Mouse (Mus musculus): ENCODE measurements around the gene Arrb2. TPM values are rescaled to one million over a fixed set of nuclear protein-coding genes. Genes with fewer than 3 reads are reported as not detected.

The Arrb2 gene
- polyA plus RNA-seq (2012; ENCODE audit: insufficient read depth, insufficient read length, missing spikeins): 520 and 549 TPM in 2 replicates

GRCm38 (mm10) chr11:70432048-70432894, at the start of gene Arrb2:
Arrb2 (plus strand) TSS chr11:70432635.
- Histone ChIP-seq H3K27ac (ENCODE audit: insufficient read depth, low read depth, low read length) (peak within 1 kb of the TSS; percentile 92), H3K4me1 (ENCODE audit: control insufficient read depth, insufficient read depth, low read length) (peaks cover 26% of the 10 kb centered on the region), H3K4me3 (ENCODE audit: insufficient read depth, low read length) (peak within 1 kb of the TSS; percentile 70)
- TF ChIP-seq POLR2A (IDR thresholded peaks at IDR 0.05; ENCODE audit: borderline replicate concordance, low read depth, low read length) (no peak), CTCF (IDR thresholded peaks at IDR 0.05; ENCODE audit: low read depth, low read length) (peak; percentile 50; the same call in 1 of the 2 replicates)

- Histone ChIP-seq H3K4me1 (ENCODE audit: control insufficient read depth, insufficient read depth, low read length) (peaks cover 13% of the 10 kb centered on the region), H3K4me3 (ENCODE audit: insufficient read depth, low read length) (no peak overlapping the region)
Observed at GRCm38 (mm10) chr11:70384136-70384535, 48.3 kb upstream of the Arrb2 start.

GRCm38 (mm10) chr11:70387436-70387835, 45.0 kb upstream of the Arrb2 start:
- H3K4me3 ChIP-seq (ENCODE audit: insufficient read depth, low read length): no peak overlapping the region
- H3K27ac ChIP-seq (ENCODE audit: insufficient read depth, low read depth, low read length): no peak overlapping the region
- TF ChIP-seq POLR2A (IDR thresholded peaks at IDR 0.05; ENCODE audit: borderline replicate concordance, low read depth, low read length): no peak
- no peak for TF ChIP-seq CTCF (IDR thresholded peaks at IDR 0.05; ENCODE audit: low read depth, low read length)
- peaks cover 2% of the 10 kb centered on the region for H3K4me1 ChIP-seq (ENCODE audit: control insufficient read depth, insufficient read depth, low read length)

More at GRCm38 (mm10) chr11:70384136-70384535, 48.3 kb upstream of the Arrb2 start:
- no peak overlapping the region for H3K27ac ChIP-seq (ENCODE audit: insufficient read depth, low read depth, low read length)
- TF ChIP-seq CTCF (IDR thresholded peaks at IDR 0.05; ENCODE audit: low read depth, low read length) (no peak), POLR2A (IDR thresholded peaks at IDR 0.05; ENCODE audit: borderline replicate concordance, low read depth, low read length) (no peak)

- TF ChIP-seq POLR2A (IDR thresholded peaks at IDR 0.05; ENCODE audit: borderline replicate concordance, low read depth, low read length) (no peak), CTCF (IDR thresholded peaks at IDR 0.05; ENCODE audit: low read depth, low read length) (no peak)
- Histone ChIP-seq H3K4me1 (ENCODE audit: control insufficient read depth, insufficient read depth, low read length) (peaks cover 9% of the 10 kb centered on the region), H3K27ac (ENCODE audit: insufficient read depth, low read depth, low read length) (no peak overlapping the region), H3K4me3 (ENCODE audit: insufficient read depth, low read length) (no peak overlapping the region)
Observed at GRCm38 (mm10) chr11:70389421-70389820, 43.0 kb upstream of the Arrb2 start.

- peaks cover 5% of the 10 kb centered on the region for H3K4me1 ChIP-seq (ENCODE audit: control insufficient read depth, insufficient read depth, low read length)
- no peak for TF ChIP-seq CTCF (IDR thresholded peaks at IDR 0.05; ENCODE audit: low read depth, low read length)
- TF ChIP-seq POLR2A (IDR thresholded peaks at IDR 0.05; ENCODE audit: borderline replicate concordance, low read depth, low read length): no peak
- no peak overlapping the region for H3K27ac ChIP-seq (ENCODE audit: insufficient read depth, low read depth, low read length)
- H3K4me3 ChIP-seq (ENCODE audit: insufficient read depth, low read length): no peak overlapping the region
Observed at GRCm38 (mm10) chr11:70403598-70403997, 28.8 kb upstream of the Arrb2 start.

GRCm38 (mm10) chr11:70409594-70410296, 22.7 kb upstream of the Arrb2 start, which contains the start of gene Pelp1:
Pelp1 (minus strand) TSS chr11:70410031.
- peak within 1 kb of the TSS; percentile 67 for H3K27ac ChIP-seq (ENCODE audit: insufficient read depth, low read depth, low read length)
- H3K4me1 ChIP-seq (ENCODE audit: control insufficient read depth, insufficient read depth, low read length): peaks cover 17% of the 10 kb centered on the region
- peak within 1 kb of the TSS; percentile 95 for H3K4me3 ChIP-seq (ENCODE audit: insufficient read depth, low read length)
- TF ChIP-seq CTCF (IDR thresholded peaks at IDR 0.05; ENCODE audit: low read depth, low read length): no peak
- TF ChIP-seq POLR2A (IDR thresholded peaks at IDR 0.05; ENCODE audit: borderline replicate concordance, low read depth, low read length): no peak

- peak overlapping the region; percentile 95 for H3K4me3 ChIP-seq (ENCODE audit: insufficient read depth, low read length)
- peaks cover 17% of the 10 kb centered on the region for H3K4me1 ChIP-seq (ENCODE audit: control insufficient read depth, insufficient read depth, low read length)
- no peak for TF ChIP-seq CTCF (IDR thresholded peaks at IDR 0.05; ENCODE audit: low read depth, low read length)
- TF ChIP-seq POLR2A (IDR thresholded peaks at IDR 0.05; ENCODE audit: borderline replicate concordance, low read depth, low read length): no peak
- H3K27ac ChIP-seq (ENCODE audit: insufficient read depth, low read depth, low read length): peak overlapping the region; percentile 67
Observed at GRCm38 (mm10) chr11:70410297-70410643, 22.2 kb upstream of the Arrb2 start.

GRCm38 (mm10) chr11:70412591-70412990, 19.8 kb upstream of the Arrb2 start:
- H3K4me3 ChIP-seq (ENCODE audit: insufficient read depth, low read length): no peak overlapping the region
- H3K4me1 ChIP-seq (ENCODE audit: control insufficient read depth, insufficient read depth, low read length): peaks cover 17% of the 10 kb centered on the region
- TF ChIP-seq POLR2A (IDR thresholded peaks at IDR 0.05; ENCODE audit: borderline replicate concordance, low read depth, low read length): no peak
- no peak for TF ChIP-seq CTCF (IDR thresholded peaks at IDR 0.05; ENCODE audit: low read depth, low read length)

GRCm38 (mm10) chr11:70413961-70414360, 18.5 kb upstream of the Arrb2 start:
- TF ChIP-seq POLR2A (IDR thresholded peaks at IDR 0.05; ENCODE audit: borderline replicate concordance, low read depth, low read length): no peak
- peak; percentile 20; the same call in 1 of the 2 replicates for TF ChIP-seq CTCF (IDR thresholded peaks at IDR 0.05; ENCODE audit: low read depth, low read length)

More at GRCm38 (mm10) chr11:70412591-70412990, 19.8 kb upstream of the Arrb2 start:
- no peak overlapping the region for H3K27ac ChIP-seq (ENCODE audit: insufficient read depth, low read depth, low read length)

More at GRCm38 (mm10) chr11:70413961-70414360, 18.5 kb upstream of the Arrb2 start:
- Histone ChIP-seq H3K4me3 (ENCODE audit: insufficient read depth, low read length) (no peak overlapping the region), H3K27ac (ENCODE audit: insufficient read depth, low read depth, low read length) (no peak overlapping the region), H3K4me1 (ENCODE audit: control insufficient read depth, insufficient read depth, low read length) (peaks cover 11% of the 10 kb centered on the region)
